Mouse (Mus musculus) ES-E14 (cell line): ENCODE data around the gene Tmem231. TPM values are rescaled to one million over a fixed set of nuclear protein-coding genes. Genes with fewer than 3 reads are reported as not detected.
A peak's percentile ranks its signal among the peaks of the same experiment; 100 is the strongest.

Experiments
- DNase-seq: peaks from one replicate; pipeline ENCODE4 v3.0.0-alpha.2; 2013; ENCODE audit warnings: low read depth, low spot score
- H3K27ac ChIP-seq: 2 replicates; pipeline ENCODE4 v1.5.1; 2012; ENCODE audit warnings: low read depth, mild to moderate bottlenecking, low read length, moderate library complexity, mixed read lengths; ENCODE audit not compliant: poor library complexity, insufficient read depth, severe bottlenecking
- H3K36me3 ChIP-seq: 2 replicates; pipeline ENCODE4 v1.6.1; 2012; ENCODE audit warnings: mild to moderate bottlenecking, low read length, moderate library complexity, mixed read lengths; ENCODE audit not compliant: control insufficient read depth, poor library complexity, insufficient read depth, severe bottlenecking
- H3K4me1 ChIP-seq, 2 experiments: fragments of 150-350 bp in 1 of 2; sonication (generic) in 1 of 2; 2 replicates each; pipeline ENCODE4 v1.6.1; 2012; ENCODE audit warnings: low read length in 2 of 2, mild to moderate bottlenecking in 1 of 2, mixed read lengths in 1 of 2; ENCODE audit not compliant: control insufficient read depth in 2 of 2, insufficient read depth in 2 of 2, poor library complexity in 1 of 2
- H3K4me3 ChIP-seq, 2 experiments: fragments of 150-350 bp in 1 of 2; sonication (generic) in 1 of 2; 2 replicates each; pipeline ENCODE4 v1.5.1; 2012; ENCODE audit warnings: low read length in 2 of 2, low read depth in 1 of 2, mild to moderate bottlenecking in 1 of 2, mixed read lengths in 1 of 2; ENCODE audit not compliant: insufficient read depth in 1 of 2, poor library complexity in 1 of 2, severe bottlenecking in 1 of 2
- H3K9ac ChIP-seq: 2 replicates; pipeline ENCODE4 v1.6.1; 2012; ENCODE audit warnings: low read depth, mild to moderate bottlenecking, low read length, mixed read lengths; ENCODE audit not compliant: poor library complexity, insufficient read depth, severe bottlenecking
- H3K9me3 ChIP-seq: fragments of 150-350 bp; sonication (generic); 2 replicates; pipeline ENCODE4 v1.6.1; 2012; ENCODE audit warnings: low read depth, mild to moderate bottlenecking, low read length; ENCODE audit not compliant: control insufficient read depth, insufficient read depth
- CHD2 ChIP-seq: IDR thresholded peaks from 2 replicates; pipeline ENCODE4 v1.6.1; 2014; ENCODE audit warnings: mild to moderate bottlenecking, low read depth, low read length, inconsistent platforms
- HCFC1 ChIP-seq: IDR thresholded peaks from 2 replicates; pipeline ENCODE4 v1.6.1; 2012; ENCODE audit warnings: low read length, inconsistent platforms, borderline replicate concordance; ENCODE audit not compliant: insufficient read depth
- MAFK ChIP-seq: IDR thresholded peaks from 2 replicates; pipeline ENCODE4 v1.6.1; 2014; ENCODE audit warnings: mild to moderate bottlenecking, low read depth, low read length, inconsistent platforms; ENCODE audit not compliant: insufficient read depth
- ZC3H11A ChIP-seq: IDR thresholded peaks from 2 replicates; pipeline ENCODE4 v1.6.1; 2012; ENCODE audit warnings: low read depth, mild to moderate bottlenecking, inconsistent platforms, low read length, borderline replicate concordance
- ZNF384 ChIP-seq: IDR thresholded peaks from 2 replicates; pipeline ENCODE4 v1.6.1; 2012; ENCODE audit warnings: low read depth, low read length, inconsistent platforms
- in situ Hi-C, 2 experiments: fragments of 600-800 bp; cut with MboI; formaldehyde crosslinking; loops; one replicate each; pipeline ENCODE4 v1.15.1; 2025; ENCODE audit warnings: low sequenced_read_pairs in 2 of 2, inconsistent platforms in 1 of 2; ENCODE audit not compliant: unreplicated experiment in 2 of 2
- total RNA-seq: library from RNA; depleted of rRNA; stranded (reverse); fragments of 300-350 nt; gene quantifications from 2 replicates; pipeline ENCODE4 v1.2.3, GENCODE M21; 2012

Tmem231 gene
- total RNA-seq, 1 experiment = 30.3 TPM

GRCm38 (mm10) chr8:111932580-111933336 lies 923 bp downstream of the Tmem231 start:
- H3K36me3 ChIP-seq = no peaks in the 10 kb centered on the region
- TF ChIP-seq MAFK (no peak), ZNF384 (no peak), CHD2 (no peak), ZC3H11A (no peak), HCFC1 (no peak)
- no peaks in the 10 kb centered on the region for H3K9me3 ChIP-seq
- peaks cover 4 to 15% of the 10 kb centered on the region in 2 experiments; a peak in 2 of 4 replicates for H3K4me1 ChIP-seq
- H3K27ac ChIP-seq = peak overlapping the region; percentile 56; the same call in 1 of the 2 replicates
- DNase-seq = peak; percentile 83
- peak overlapping the region; percentile 67 to 92 for H3K4me3 ChIP-seq
- in situ Hi-C loops = no loop called here
- H3K9ac ChIP-seq = peak overlapping the region; percentile 87

DNA sequence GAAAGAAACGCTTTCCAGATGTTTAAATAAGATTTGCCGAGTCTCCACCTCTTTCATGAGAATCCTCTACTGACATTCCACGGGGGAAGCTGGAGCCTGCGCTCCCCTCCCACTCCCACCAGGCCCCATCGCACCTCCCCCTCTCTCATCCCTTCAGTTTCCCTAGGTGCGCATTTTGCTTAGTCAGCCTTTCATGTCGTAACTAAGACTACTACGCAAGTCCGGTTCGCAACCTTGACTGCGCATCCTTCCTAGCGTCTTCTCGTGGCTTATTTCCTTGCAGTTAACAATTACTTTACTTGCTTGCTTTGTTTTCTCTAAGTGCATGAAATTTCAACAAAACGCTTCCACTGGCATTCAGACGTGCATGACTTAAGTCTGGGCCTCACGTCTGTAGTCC lies 2.0 kb downstream of the Tmem231 start:
- TF ChIP-seq MAFK (peak; percentile 97), ZC3H11A (no peak)
- DNase-seq = no peak
- Histone ChIP-seq H3K9ac (no peak overlapping the region; the same call in 1 of the 2 replicates), H3K4me1 (peaks cover 4 to 15% of the 10 kb centered on the region in 2 experiments; a peak in 2 of 4 replicates), H3K36me3 (peaks cover 3% of the 10 kb centered on the region; the same call in 1 of the 2 replicates), H3K4me3 (no peak overlapping the region), H3K27ac (no peak overlapping the region), H3K9me3 (no peaks in the 10 kb centered on the region)
- in situ Hi-C loops = no loop called here

GRCm38 (mm10) chr8:111929648-111930344 lies 3.9 kb downstream of the Tmem231 start:
- no peak overlapping the region for H3K9ac ChIP-seq
- H3K27ac ChIP-seq = no peak overlapping the region
- H3K4me1 ChIP-seq = peaks cover 4 to 12% of the 10 kb centered on the region in 2 experiments; a peak in 2 of 4 replicates
- peaks cover 3% of the 10 kb centered on the region; the same call in 1 of the 2 replicates for H3K36me3 ChIP-seq
- H3K9me3 ChIP-seq = no peaks in the 10 kb centered on the region
- no peak for DNase-seq
- in situ Hi-C loops = no loop called here
- TF ChIP-seq ZNF384 = no peak
- no peak for TF ChIP-seq ZC3H11A
- TF ChIP-seq CHD2 = no peak
- no peak for TF ChIP-seq MAFK
- TF ChIP-seq HCFC1 = no peak
- no peak overlapping the region for H3K4me3 ChIP-seq

DNA sequence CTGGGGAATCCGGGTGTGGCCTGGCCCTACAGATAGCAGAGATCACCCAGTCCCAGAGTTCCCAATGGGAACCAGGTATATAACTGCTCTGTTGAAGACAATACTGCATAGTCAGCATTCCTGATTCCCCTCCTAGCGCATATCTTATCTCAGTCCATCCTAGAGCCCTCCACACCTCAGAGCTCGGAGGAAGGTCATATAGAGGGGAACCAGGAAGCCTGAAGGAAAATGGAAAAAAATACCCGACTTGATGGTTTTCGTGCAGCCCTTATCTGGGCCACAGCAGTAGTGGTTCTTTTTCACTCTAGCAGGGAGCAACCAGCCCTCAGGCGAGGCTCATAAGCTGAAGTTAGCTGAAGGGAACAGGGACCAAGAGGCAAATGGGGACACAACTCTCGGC lies 8.7 kb downstream of the Tmem231 start:
- DNase-seq = no peak
- TF ChIP-seq CHD2 (no peak), HCFC1 (no peak), MAFK (peak; percentile 99)
- Histone ChIP-seq H3K4me3 (no peak overlapping the region), H3K9ac (no peak overlapping the region), H3K9me3 (no peaks in the 10 kb centered on the region), H3K27ac (peak overlapping the region; percentile 14; the same call in 1 of the 2 replicates), H3K36me3 (peaks cover 3% of the 10 kb centered on the region; the same call in 1 of the 2 replicates), H3K4me1 (peaks cover 3 to 13% of the 10 kb centered on the region in 2 experiments)
- in situ Hi-C loops = no loop called here
